Mouse (Mus musculus) forelimb bud, embryonic 11.5 days (tissue): ENCODE measurements around the gene Pkmyt1.

ENCODE experiments used
- DNase-seq: peaks from one replicate; pipeline ENCODE4 v3.0.0-alpha.2; 2012; ENCODE audit warnings: low read depth, low spot score

Gene Pkmyt1

GRCm38 (mm10) chr17:23721886-23722285 lies 4.2 kb upstream of the Pkmyt1 start:
- DNase-seq = no peak

GRCm38 (mm10) chr17:23722376-23723125 lies 3.6 kb upstream of the Pkmyt1 start, which contains the start of gene 1520401A03Rik:
1520401A03Rik (minus strand) TSS chr17:23722783.
- no peak for DNase-seq

GRCm38 (mm10) chr17:23725477-23725876 lies 659 bp upstream of the Pkmyt1 start:
- DNase-seq = no peak

GRCm38 (mm10) chr17:23726758-23727142 lies 614 bp downstream of the Pkmyt1 start:
- DNase-seq = no peak

GRCm38 (mm10) chr17:23730441-23730840 lies 4.3 kb downstream of the Pkmyt1 start:
- DNase-seq = no peak

- no peak for DNase-seq
Measured at GRCm38 (mm10) chr17:23734341-23734740, 8.2 kb downstream of the Pkmyt1 start.

- no peak for DNase-seq
Measured at GRCm38 (mm10) chr17:23737493-23738445, 11.6 kb downstream of the Pkmyt1 start.

- no peak for DNase-seq
Measured at GRCm38 (mm10) chr17:23738836-23739201, 12.7 kb downstream of the Pkmyt1 start.

GRCm38 (mm10) chr17:23739202-23740135 lies 13.3 kb downstream of the Pkmyt1 start:
- no peak for DNase-seq

GRCm38 (mm10) chr17:23740136-23740584 lies 14.0 kb downstream of the Pkmyt1 start:
- peak; percentile 80 for DNase-seq

GRCm38 (mm10) chr17:23740598-23741021 lies 14.5 kb downstream of the Pkmyt1 start, which contains the start of gene Paqr4:
Paqr4 (minus strand) TSS chr17:23740867.
- DNase-seq = no peak

GRCm38 (mm10) chr17:23741359-23742209 lies 15.4 kb downstream of the Pkmyt1 start:
- DNase-seq = no peak

- DNase-seq = no peak
Measured at GRCm38 (mm10) chr17:23742210-23742793, 16.2 kb downstream of the Pkmyt1 start.

GRCm38 (mm10) chr17:23742941-23743340 lies 16.8 kb downstream of the Pkmyt1 start:
- no peak for DNase-seq

GRCm38 (mm10) chr17:23744076-23744475 lies 17.9 kb downstream of the Pkmyt1 start:
- DNase-seq = no peak

GRCm38 (mm10) chr17:23744651-23745050 lies 18.5 kb downstream of the Pkmyt1 start:
- DNase-seq = no peak

- DNase-seq = no peak
Measured at GRCm38 (mm10) chr17:23745301-23746251, 19.4 kb downstream of the Pkmyt1 start, which contains the start of gene Kremen2. Kremen2 (minus strand) TSS chr17:23745833.

GRCm38 (mm10) chr17:23746311-23746710 lies 20.2 kb downstream of the Pkmyt1 start:
- DNase-seq = no peak

GRCm38 (mm10) chr17:23746767-23747166 lies 20.6 kb downstream of the Pkmyt1 start:
- no peak for DNase-seq
